Comparison of ENCODE assay signal across 13 mouse cellular contexts in the genomic region with DNA sequence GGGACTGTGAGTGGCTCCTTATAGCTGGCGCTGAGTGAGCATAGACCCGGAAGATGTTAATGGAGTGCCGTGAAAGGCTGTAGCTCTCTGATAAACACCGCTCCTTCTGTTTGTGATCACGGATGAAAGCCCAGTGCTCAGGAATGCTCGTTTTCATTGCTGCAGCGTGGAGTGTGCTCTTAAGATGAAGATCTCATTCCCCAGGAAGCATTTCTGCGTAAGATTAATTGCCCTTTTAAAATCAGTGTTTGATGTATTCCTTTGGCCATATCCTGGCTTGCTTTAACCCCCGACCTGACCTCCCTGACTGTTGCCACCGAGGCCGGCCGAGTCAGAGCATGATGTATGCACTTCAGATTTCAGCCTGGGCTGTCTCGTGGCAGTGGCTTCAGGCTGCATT.
DNase-seq lines count a peak whose midpoint lies in the region; ATAC-seq and TF ChIP-seq lines count a peak whose summit lies in the region.
"Had no signal": no experiment of that assay in that cellular context is flagged by ENCODE, and none has a peak within 500 bp of the region (broad histone marks: within the 10 kb centered on the region; RNA-seq: fewer than 3 reads in every experiment).

No protein-coding gene starts in this region.

- no peak overlapping the region for H3K4me3 ChIP-seq in heart, embryonic 12.5 days
- no peak overlapping the region for H3K4me3 ChIP-seq in midbrain, embryonic 11.5 days (ENCODE audit: low read depth, low read length)
- H3K4me3 ChIP-seq in midbrain, embryonic 10.5 days: no peak overlapping the region
- no peak overlapping the region for H3K4me3 ChIP-seq in kidney, postnatal 0 days (replicated peaks; ENCODE audit: low read depth, low read length)
- H3K4me3 ChIP-seq: intestine, embryonic 15.5 days; megakaryocyte, embryonic 14.5 days had no signal

- peak overlapping the region; percentile 50 for H3K4me2 ChIP-seq in heart, embryonic 12.5 days
- H3K4me2 ChIP-seq in midbrain, embryonic 11.5 days: no peak overlapping the region
- peak overlapping the region; percentile 21; the same call in 1 of the 2 replicates for H3K4me2 ChIP-seq in kidney, postnatal 0 days (ENCODE audit: low read length)
- H3K4me2 ChIP-seq: intestine, embryonic 15.5 days had no signal

- H3K4me1 ChIP-seq in heart, embryonic 12.5 days (replicated peaks): peaks cover 28% of the 10 kb centered on the region
- no peaks in the 10 kb centered on the region for H3K4me1 ChIP-seq in midbrain, embryonic 11.5 days (ENCODE audit: control insufficient read depth, insufficient read depth, low read length)
- peaks cover 15% of the 10 kb centered on the region for H3K4me1 ChIP-seq in midbrain, embryonic 10.5 days
- H3K4me1 ChIP-seq in kidney, postnatal 0 days (replicated peaks; ENCODE audit: insufficient read depth, low read length): 0 out of 2 replicates have a peak, but pooled peaks cover 4% of the 10 kb centered on the region
- H3K4me1 ChIP-seq: intestine, embryonic 15.5 days had no signal

- intact Hi-C loops in heart, postnatal 25 days (cut with DNase I): no loop called here

- H3K27ac ChIP-seq in heart, embryonic 12.5 days (ENCODE audit: poor library complexity, severe bottlenecking): no peak overlapping the region
- no peak overlapping the region for H3K27ac ChIP-seq in midbrain, embryonic 11.5 days (ENCODE audit: low read depth, low read length)
- no peak overlapping the region for H3K27ac ChIP-seq in midbrain, embryonic 10.5 days (replicated peaks)
- H3K27ac ChIP-seq in kidney, postnatal 0 days: no peak overlapping the region
- H3K27ac ChIP-seq: intestine, embryonic 15.5 days had no signal

- no peaks in the 10 kb centered on the region for H3K9me3 ChIP-seq in heart, embryonic 12.5 days (replicated peaks)
- H3K9me3 ChIP-seq in midbrain, embryonic 11.5 days (ENCODE audit: control insufficient read depth, low read length): no peaks in the 10 kb centered on the region
- H3K9me3 ChIP-seq in midbrain, embryonic 10.5 days (replicated peaks): no peaks in the 10 kb centered on the region
- H3K9me3 ChIP-seq in kidney, postnatal 0 days (replicated peaks; ENCODE audit: low read length): no peaks in the 10 kb centered on the region
- H3K9me3 ChIP-seq: intestine, embryonic 15.5 days; megakaryocyte, embryonic 14.5 days had no signal

- no peak for DNase-seq in heart, postnatal 25 days (ENCODE audit: low spot score)
- peak; percentile 72 for DNase-seq in midbrain, embryonic 11.5 days (ENCODE audit: low spot score, missing footprints)
- no peak for DNase-seq in midbrain, embryonic 10.5 days (ENCODE audit: low spot score)
- peak; percentile 58 for DNase-seq in kidney, postnatal 0 days (ENCODE audit: low spot score)
- peak; percentile 36 for DNase-seq in yolk sac, embryonic 10.5 days (ENCODE audit: low spot score)
- DNase-seq in cerebellum, postnatal 36 days: no peak
- DNase-seq in ovary, postnatal 36 days (ENCODE audit: low spot score): no peak
- DNase-seq: cerebellum, postnatal 10 days; gastrocnemius, postnatal 14 days; left cerebral cortex, postnatal 4 days had no signal

- 19% methylated on average over 13 of the region's 13 CpGs for WGBS in heart, embryonic 12.5 days
- 50% methylated on average over 13 of the region's 13 CpGs for WGBS in midbrain, embryonic 11.5 days
- 49% methylated on average over 13 of the region's 13 CpGs for WGBS in midbrain, embryonic 10.5 days
- WGBS in kidney, postnatal 0 days: 5% methylated on average over 13 of the region's 13 CpGs

- H3K9ac ChIP-seq in heart, embryonic 12.5 days: no peak overlapping the region
- no peak overlapping the region for H3K9ac ChIP-seq in midbrain, embryonic 11.5 days (ENCODE audit: low read length)
- no peak overlapping the region for H3K9ac ChIP-seq in kidney, postnatal 0 days (ENCODE audit: low read depth, low read length)
- H3K9ac ChIP-seq: intestine, embryonic 15.5 days had no signal

- no peak for TF ChIP-seq CTCF in kidney, postnatal 0 days (IDR thresholded peaks at IDR 0.05; ENCODE audit: low read depth)

- no peak for ATAC-seq in heart, embryonic 12.5 days (ENCODE audit: insufficient number of reproducible peaks, low FRiP score)
- ATAC-seq in midbrain, embryonic 11.5 days (ENCODE audit: low FRiP score): no peak
- 0 out of 2 replicates have a peak, but pooled peaks have one; percentile 54 for ATAC-seq in kidney, postnatal 0 days (replicated peaks; ENCODE audit: low FRiP score, low read depth)
- ATAC-seq: intestine, embryonic 15.5 days had no signal

- H3K27me3 ChIP-seq in heart, embryonic 12.5 days (replicated peaks): no peaks in the 10 kb centered on the region
- no peaks in the 10 kb centered on the region for H3K27me3 ChIP-seq in midbrain, embryonic 11.5 days (ENCODE audit: control insufficient read depth, insufficient read depth, low read length)
- no peaks in the 10 kb centered on the region for H3K27me3 ChIP-seq in midbrain, embryonic 10.5 days (ENCODE audit: low read depth, poor library complexity, severe bottlenecking)
- H3K27me3 ChIP-seq in kidney, postnatal 0 days (ENCODE audit: insufficient read depth, low read length): no peaks in the 10 kb centered on the region
- H3K27me3 ChIP-seq: intestine, embryonic 15.5 days; megakaryocyte, embryonic 14.5 days had no signal

- H3K36me3 ChIP-seq in heart, embryonic 12.5 days: no peaks in the 10 kb centered on the region
- H3K36me3 ChIP-seq in midbrain, embryonic 11.5 days (ENCODE audit: control insufficient read depth, insufficient read depth, low read length): no peaks in the 10 kb centered on the region
- H3K36me3 ChIP-seq in midbrain, embryonic 10.5 days: no peaks in the 10 kb centered on the region
- no peaks in the 10 kb centered on the region for H3K36me3 ChIP-seq in kidney, postnatal 0 days (ENCODE audit: insufficient read depth, low read length)
- H3K36me3 ChIP-seq: intestine, embryonic 15.5 days had no signal

Comparison
In these comparisons a context has a peak if more than half of its experiments do, and no peak if none do; other contexts are left out.
1. DNase-seq: peak in midbrain, embryonic 11.5 days (single experiment), kidney, postnatal 0 days (single experiment) and yolk sac, embryonic 10.5 days (single experiment); none in heart, postnatal 25 days (single experiment), midbrain, embryonic 10.5 days (single experiment), cerebellum, postnatal 36 days (0 of 2) and ovary, postnatal 36 days (single experiment).